Mouse (Mus musculus): ENCODE results near the gene Plcd4. TPM values are rescaled to one million over a fixed set of nuclear protein-coding genes. Genes with fewer than 3 reads are reported as not detected.

Plcd4 gene
- 0.13 and 0.15 TPM in 2 replicates for total RNA-seq (2012; rRNA removed)
- polyA plus RNA-seq (2012; ENCODE audit: insufficient read depth in 1 of 2, insufficient read length in 2 of 2, low read depth in 1 of 2, low replicate concordance in 2 of 2, missing spikeins in 1 of 2) = under 1 TPM in 1 of 2 experiments, not detected in 1; 0.77 TPM

GRCm38 (mm10) chr1:74542451-74542961 lies at the start of gene Plcd4:
TSS of gene Plcd4 (plus strand) at chr1:74542888.
- H3K9ac ChIP-seq (ENCODE audit: control insufficient read depth, low read depth, low read length, poor library complexity, severe bottlenecking) = no peak within 1 kb of the TSS
- no peak for DNase-seq (ENCODE audit: low read depth, low spot score)
- TF ChIP-seq CHD2 (IDR thresholded peaks at IDR 0.05; ENCODE audit: low read length) = no peak
- no peak for TF ChIP-seq JUND (IDR thresholded peaks at IDR 0.05; ENCODE audit: low read depth, low read length)
- TF ChIP-seq ETS1 (IDR thresholded peaks at IDR 0.05; ENCODE audit: low read depth, low read length) = no peak
- TF ChIP-seq POLR2A (IDR thresholded peaks at IDR 0.05; ENCODE audit: control insufficient read depth in 1 of 2, insufficient read depth in 1 of 2, low read depth in 1 of 2, low read length in 2 of 2, poor library complexity in 1 of 2) = no peak
- TF ChIP-seq BHLHE40 (IDR thresholded peaks at IDR 0.05; ENCODE audit: borderline replicate concordance, low read depth, low read length) = no peak
- no peak for TF ChIP-seq USF2 (IDR thresholded peaks at IDR 0.05; ENCODE audit: borderline replicate concordance in 1 of 2, insufficient read depth in 1 of 2, low read depth in 1 of 2, low read length in 2 of 2)
- no peak for TF ChIP-seq CHD1 (IDR thresholded peaks at IDR 0.05; ENCODE audit: low read depth, low read length)
- no peak for TF ChIP-seq MYB (IDR thresholded peaks at IDR 0.05; ENCODE audit: low read depth, low read length)
- no peak for TF ChIP-seq ELF1 (IDR thresholded peaks at IDR 0.05; ENCODE audit: low read depth, low read length)
- no peak for TF ChIP-seq ZC3H11A (IDR thresholded peaks at IDR 0.05; ENCODE audit: low read depth, low read length)
- TF ChIP-seq ZMIZ1 (IDR thresholded peaks at IDR 0.05; ENCODE audit: low read depth, low read length) = no peak
- no peak within 1 kb of the TSS for H3K4me3 ChIP-seq (ENCODE audit: control insufficient read depth in 1 of 2, insufficient read depth in 1 of 2, low read depth in 2 of 2, low read length in 2 of 2)
- no peak within 1 kb of the TSS for H3K27ac ChIP-seq (ENCODE audit: control insufficient read depth, low read depth, low read length)
- H3K9me3 ChIP-seq (replicated peaks; ENCODE audit: insufficient read depth, low read length) = no peaks in the 10 kb centered on the region
- no peaks in the 10 kb centered on the region for H3K79me2 ChIP-seq (ENCODE audit: control insufficient read depth, insufficient read depth, low read length, poor library complexity)
- peaks cover 0 to 4% of the 10 kb centered on the region in 2 experiments; a peak in 2 of 4 replicates for H3K27me3 ChIP-seq (ENCODE audit: control insufficient read depth in 1 of 2, insufficient read depth in 2 of 2, low read length in 2 of 2)
- no peaks in the 10 kb centered on the region for H3K36me3 ChIP-seq (ENCODE audit: control insufficient read depth in 1 of 2, insufficient read depth in 2 of 2, low read length in 2 of 2)
- H3K4me1 ChIP-seq (ENCODE audit: control insufficient read depth in 1 of 2, insufficient read depth in 2 of 2, low read length in 2 of 2) = no peaks in the 10 kb centered on the region; a peak in 2 of 4 replicates

GRCm38 (mm10) chr1:74501106-74501505 lies 41.6 kb upstream of the Plcd4 start:
- Histone ChIP-seq H3K4me3 (ENCODE audit: control insufficient read depth in 1 of 2, insufficient read depth in 1 of 2, low read depth in 2 of 2, low read length in 2 of 2) (no peak overlapping the region), H3K79me2 (ENCODE audit: control insufficient read depth, insufficient read depth, low read length, poor library complexity) (peaks cover 30% of the 10 kb centered on the region), H3K9me3 (replicated peaks; ENCODE audit: insufficient read depth, low read length) (no peaks in the 10 kb centered on the region), H3K36me3 (ENCODE audit: control insufficient read depth in 1 of 2, insufficient read depth in 2 of 2, low read length in 2 of 2) (peaks cover 15 to 28% of the 10 kb centered on the region in 2 experiments), H3K27ac (ENCODE audit: control insufficient read depth, low read depth, low read length) (no peak overlapping the region), H3K4me1 (ENCODE audit: control insufficient read depth in 1 of 2, insufficient read depth in 2 of 2, low read length in 2 of 2) (peaks cover 2 to 3% of the 10 kb centered on the region in 2 experiments; a peak in 2 of 4 replicates), H3K27me3 (ENCODE audit: control insufficient read depth in 1 of 2, insufficient read depth in 2 of 2, low read length in 2 of 2) (no peaks in the 10 kb centered on the region), H3K9ac (ENCODE audit: control insufficient read depth, low read depth, low read length, poor library complexity, severe bottlenecking) (no peak overlapping the region)
- no peak for DNase-seq (ENCODE audit: low read depth, low spot score)
- TF ChIP-seq ZC3H11A (IDR thresholded peaks at IDR 0.05; ENCODE audit: low read depth, low read length) (no peak), MEF2A (IDR thresholded peaks at IDR 0.05; ENCODE audit: extremely low read depth, insufficient replicate concordance, low read depth, low read length, poor library complexity, severe bottlenecking) (no peak)

DNA sequence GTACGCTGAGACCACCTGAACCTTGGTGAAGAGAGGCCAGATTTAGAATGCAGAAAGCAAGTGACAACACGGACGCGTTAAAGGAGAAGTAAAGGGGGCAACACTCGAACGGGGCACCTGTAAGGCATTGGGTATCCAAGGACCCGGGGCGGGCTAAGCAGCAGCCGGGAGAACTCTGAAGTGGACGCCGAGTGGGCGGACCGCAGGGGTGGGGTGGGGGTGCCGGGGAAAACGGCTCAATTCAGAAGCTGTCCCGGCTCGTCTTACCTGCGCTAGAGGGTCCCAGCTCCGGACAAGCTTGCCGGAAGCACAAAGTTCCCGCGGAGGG lies 37.3 kb upstream of the Plcd4 start:
- Histone ChIP-seq H3K79me2 (ENCODE audit: control insufficient read depth, insufficient read depth, low read length, poor library complexity) (peaks cover 66% of the 10 kb centered on the region), H3K27ac (ENCODE audit: control insufficient read depth, low read depth, low read length) (peak overlapping the region; percentile 63), H3K4me1 (ENCODE audit: control insufficient read depth in 1 of 2, insufficient read depth in 2 of 2, low read length in 2 of 2) (peaks cover 3 to 10% of the 10 kb centered on the region in 2 experiments; a peak in 3 of 4 replicates), H3K4me3 (ENCODE audit: control insufficient read depth in 1 of 2, insufficient read depth in 1 of 2, low read depth in 2 of 2, low read length in 2 of 2) (peak overlapping the region; percentile 54 to 99), H3K36me3 (ENCODE audit: control insufficient read depth in 1 of 2, insufficient read depth in 2 of 2, low read length in 2 of 2) (peaks cover 0 to 41% of the 10 kb centered on the region in 2 experiments; a peak in 3 of 4 replicates), H3K9ac (ENCODE audit: control insufficient read depth, low read depth, low read length, poor library complexity, severe bottlenecking) (peak overlapping the region; percentile 89), H3K27me3 (ENCODE audit: control insufficient read depth in 1 of 2, insufficient read depth in 2 of 2, low read length in 2 of 2) (no peaks in the 10 kb centered on the region), H3K9me3 (replicated peaks; ENCODE audit: insufficient read depth, low read length) (no peaks in the 10 kb centered on the region)
- DNase-seq (ENCODE audit: low read depth, low spot score) = no peak
- TF ChIP-seq TCF12 (IDR thresholded peaks at IDR 0.05; ENCODE audit: low read depth, low read length) = no peak
- TF ChIP-seq ZMIZ1 (IDR thresholded peaks at IDR 0.05; ENCODE audit: low read depth, low read length) = 0 out of 2 replicates have a peak, but pooled peaks have one; percentile 19
- TF ChIP-seq ETS1 (IDR thresholded peaks at IDR 0.05; ENCODE audit: low read depth, low read length) = no peak
- no peak for TF ChIP-seq MXI1 (IDR thresholded peaks at IDR 0.05; ENCODE audit: low read depth, low read length)
- no peak for TF ChIP-seq EP300 (IDR thresholded peaks at IDR 0.05; ENCODE audit: low read depth in 1 of 2, low read length in 2 of 2)
- no peak for TF ChIP-seq RAD21 (IDR thresholded peaks at IDR 0.05; ENCODE audit: low read depth, low read length)
- TF ChIP-seq CHD1 (IDR thresholded peaks at IDR 0.05; ENCODE audit: low read depth, low read length) = no peak
- TF ChIP-seq SIN3A (IDR thresholded peaks at IDR 0.05; ENCODE audit: low read length) = peak; percentile 84; the same call in 1 of the 2 replicates
- TF ChIP-seq ZKSCAN1 (IDR thresholded peaks at IDR 0.05; ENCODE audit: low read depth, low read length) = no peak
